Mouse (Mus musculus) embryonic facial prominence, embryonic 10.5 days (tissue): Measurements from ENCODE around the gene Prkn. TPM values are rescaled to one million over a fixed set of nuclear protein-coding genes. Genes with fewer than 3 reads are reported as not detected.

Experiments
- DNase-seq: peaks from one replicate; pipeline ENCODE4 v3.0.0-alpha.2; 2017; ENCODE audit warnings: low spot score
- H3K27ac ChIP-seq: fragments of 300-500 bp; sonication (generic); replicated peaks from 2 replicates; pipeline ENCODE4 v1.5.1; 2016; ENCODE audit warnings: mild to moderate bottlenecking
- H3K27me3 ChIP-seq: fragments of 300-500 bp; sonication (generic); replicated peaks from 2 replicates; pipeline ENCODE4 v1.6.1; 2016; ENCODE audit warnings: low read depth, mild to moderate bottlenecking; ENCODE audit not compliant: poor library complexity, severe bottlenecking
- H3K36me3 ChIP-seq: fragments of 300-500 bp; sonication (generic); replicated peaks from 2 replicates; pipeline ENCODE4 v1.6.1; 2016; ENCODE audit warnings: mild to moderate bottlenecking, moderate library complexity
- H3K4me1 ChIP-seq: fragments of 300-500 bp; sonication (generic); 2 replicates; pipeline ENCODE4 v1.6.1; 2016
- H3K4me3 ChIP-seq: fragments of 300-500 bp; sonication (generic); 2 replicates; pipeline ENCODE4 v1.5.1; 2016; ENCODE audit warnings: mild to moderate bottlenecking, moderate library complexity
- H3K9me3 ChIP-seq: fragments of 300-500 bp; sonication (generic); 2 replicates; pipeline ENCODE4 v1.6.1; 2016; ENCODE audit warnings: mild to moderate bottlenecking
- WGBS: fragments of 180-500 bp; shearing (Covaris S2); methylation state at CpG from one replicate; pipeline ENCODE4 v1.1.7; 2016; 5-methylcytosine and 5-hydroxymethylcytosine counted together
- polyA plus RNA-seq: library from polyadenylated mRNA; unstranded; fragments of >200 nt; fragmentation: Nextera tagmentation; extraction: Ambion mirVana; gene quantifications from 2 replicates; pipeline ENCODE4 v1.2.1, GENCODE M21; 2016

The Prkn gene
- polyA plus RNA-seq, 1 experiment from 2014 or later = 1.1 TPM

- DNase-seq = no peak
- 72% methylated on average over 2 of the region's 2 CpGs for WGBS
- Histone ChIP-seq H3K4me1 (peaks cover 6% of the 10 kb centered on the region), H3K36me3 (no peaks in the 10 kb centered on the region), H3K9me3 (no peaks in the 10 kb centered on the region), H3K27ac (no peak overlapping the region), H3K4me3 (no peak overlapping the region), H3K27me3 (no peaks in the 10 kb centered on the region)
Measured at GRCm38 (mm10) chr17:11876240-11876639, 1036.1 kb downstream of the Prkn start.

- H3K4me3 ChIP-seq = no peak overlapping the region
- H3K27me3 ChIP-seq = no peaks in the 10 kb centered on the region
- peaks cover 5% of the 10 kb centered on the region for H3K4me1 ChIP-seq
- DNase-seq = no peak
- WGBS = 88% methylated on average over 5 of the region's 5 CpGs
- H3K27ac ChIP-seq = no peak overlapping the region
- no peaks in the 10 kb centered on the region for H3K36me3 ChIP-seq
- H3K9me3 ChIP-seq = no peaks in the 10 kb centered on the region
Measured at GRCm38 (mm10) chr17:11881110-11881820, 1041.1 kb downstream of the Prkn start.

DNA sequence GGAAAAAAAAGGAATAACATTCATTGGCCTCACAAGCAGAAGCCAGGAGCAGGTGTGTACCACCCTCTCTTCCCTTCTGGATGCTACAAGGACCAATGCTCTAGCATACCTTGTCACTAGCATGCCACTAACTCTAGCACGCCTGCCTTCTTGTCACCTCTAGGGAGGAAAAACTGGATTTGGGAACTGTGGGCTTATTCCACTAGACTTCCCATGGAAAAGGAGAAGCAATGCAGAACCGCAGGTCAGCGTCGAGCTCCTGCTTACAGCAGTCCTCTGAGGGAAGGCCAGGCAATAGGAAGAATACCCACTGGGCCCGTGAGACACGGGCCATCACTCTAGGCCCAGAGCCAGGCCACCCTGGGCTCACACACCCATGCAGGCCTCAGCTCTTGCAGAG is 1045.4 kb downstream of the Prkn start:
- no peak for DNase-seq
- H3K9me3 ChIP-seq = no peaks in the 10 kb centered on the region
- no peaks in the 10 kb centered on the region for H3K36me3 ChIP-seq
- no peaks in the 10 kb centered on the region for H3K4me1 ChIP-seq
- no peak overlapping the region for H3K4me3 ChIP-seq
- H3K27ac ChIP-seq = no peak overlapping the region
- H3K27me3 ChIP-seq = no peaks in the 10 kb centered on the region
- WGBS = 91% methylated on average over 6 of the region's 6 CpGs

GRCm38 (mm10) chr17:11886963-11887362 is 1046.8 kb downstream of the Prkn start:
- WGBS = 88% methylated on average over 4 of the region's 4 CpGs
- no peak overlapping the region for H3K27ac ChIP-seq
- no peaks in the 10 kb centered on the region for H3K27me3 ChIP-seq
- H3K9me3 ChIP-seq = no peaks in the 10 kb centered on the region
- H3K4me3 ChIP-seq = no peak overlapping the region
- DNase-seq = no peak
- no peaks in the 10 kb centered on the region for H3K4me1 ChIP-seq
- no peaks in the 10 kb centered on the region for H3K36me3 ChIP-seq

GRCm38 (mm10) chr17:11887591-11888205 is 1047.5 kb downstream of the Prkn start:
- no peak overlapping the region for H3K27ac ChIP-seq
- H3K9me3 ChIP-seq = no peaks in the 10 kb centered on the region
- H3K4me1 ChIP-seq = no peaks in the 10 kb centered on the region
- H3K36me3 ChIP-seq = no peaks in the 10 kb centered on the region
- no peaks in the 10 kb centered on the region for H3K27me3 ChIP-seq
- no peak for DNase-seq
- WGBS = 77% methylated on average over 12 of the region's 12 CpGs
- H3K4me3 ChIP-seq = no peak overlapping the region

- Histone ChIP-seq H3K9me3 (no peaks in the 10 kb centered on the region), H3K4me1 (no peaks in the 10 kb centered on the region), H3K4me3 (no peak overlapping the region), H3K36me3 (no peaks in the 10 kb centered on the region), H3K27me3 (no peaks in the 10 kb centered on the region), H3K27ac (no peak overlapping the region)
- no peak for DNase-seq
- 77% methylated on average over 5 of the region's 5 CpGs for WGBS
Measured at GRCm38 (mm10) chr17:11888806-11889205, 1048.6 kb downstream of the Prkn start.

DNA sequence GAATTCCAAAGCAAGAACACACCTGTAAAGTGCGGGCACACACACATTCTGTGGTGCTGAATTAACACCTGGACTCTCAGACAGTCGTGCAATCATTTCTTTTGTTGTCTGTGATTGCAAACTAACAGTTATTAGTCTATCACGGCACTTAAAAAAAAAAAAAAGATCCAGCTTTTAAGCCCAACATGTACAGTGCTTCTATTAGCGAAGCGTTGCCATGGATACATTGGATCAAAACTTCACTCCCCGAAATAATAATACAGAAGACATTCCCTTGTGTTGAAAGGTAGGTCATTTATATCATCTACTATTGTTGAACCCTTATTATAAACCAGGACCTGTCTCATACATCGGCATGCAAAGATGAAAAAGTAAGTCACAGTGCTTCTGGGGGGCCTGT is 1060.1 kb downstream of the Prkn start:
- H3K4me1 ChIP-seq = no peaks in the 10 kb centered on the region
- no peaks in the 10 kb centered on the region for H3K9me3 ChIP-seq
- no peak overlapping the region for H3K4me3 ChIP-seq
- H3K27me3 ChIP-seq = no peaks in the 10 kb centered on the region
- 90% methylated on average over 7 of the region's 7 CpGs for WGBS
- no peak overlapping the region for H3K27ac ChIP-seq
- no peak for DNase-seq
- no peaks in the 10 kb centered on the region for H3K36me3 ChIP-seq

DNA sequence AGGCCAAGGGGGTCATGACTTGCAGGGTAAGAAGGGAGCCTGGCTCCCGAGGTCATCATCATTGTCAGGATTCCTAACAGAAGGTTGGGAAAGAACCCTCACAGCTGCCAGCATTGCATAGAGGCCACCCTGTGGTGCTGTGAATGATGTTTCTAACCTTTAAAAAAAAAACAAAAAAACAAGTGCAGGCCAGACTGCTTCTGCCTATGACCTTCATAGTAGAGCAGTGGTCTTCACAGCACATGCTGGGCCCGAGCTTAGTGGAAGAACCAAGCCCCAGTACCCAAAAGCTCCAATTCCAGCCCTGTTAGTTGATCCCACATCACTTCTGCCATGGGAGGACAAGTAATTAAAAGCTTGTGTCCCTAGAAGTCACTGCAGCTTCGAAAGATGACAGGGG is 1061.5 kb downstream of the Prkn start:
- WGBS = 70% methylated on average over 3 of the region's 3 CpGs
- no peaks in the 10 kb centered on the region for H3K36me3 ChIP-seq
- H3K9me3 ChIP-seq = no peaks in the 10 kb centered on the region
- DNase-seq = no peak
- H3K27me3 ChIP-seq = no peaks in the 10 kb centered on the region
- no peaks in the 10 kb centered on the region for H3K4me1 ChIP-seq
- H3K4me3 ChIP-seq = no peak overlapping the region
- H3K27ac ChIP-seq = no peak overlapping the region

- no peaks in the 10 kb centered on the region for H3K27me3 ChIP-seq
- peak; percentile 43 for DNase-seq
- H3K4me1 ChIP-seq = no peaks in the 10 kb centered on the region
- H3K4me3 ChIP-seq = no peak overlapping the region
- no peaks in the 10 kb centered on the region for H3K9me3 ChIP-seq
- no peaks in the 10 kb centered on the region for H3K36me3 ChIP-seq
- no peak overlapping the region for H3K27ac ChIP-seq
- WGBS = 44% methylated on average over 6 of the region's 6 CpGs
Measured at GRCm38 (mm10) chr17:11903001-11903400, 1062.8 kb downstream of the Prkn start.

DNA sequence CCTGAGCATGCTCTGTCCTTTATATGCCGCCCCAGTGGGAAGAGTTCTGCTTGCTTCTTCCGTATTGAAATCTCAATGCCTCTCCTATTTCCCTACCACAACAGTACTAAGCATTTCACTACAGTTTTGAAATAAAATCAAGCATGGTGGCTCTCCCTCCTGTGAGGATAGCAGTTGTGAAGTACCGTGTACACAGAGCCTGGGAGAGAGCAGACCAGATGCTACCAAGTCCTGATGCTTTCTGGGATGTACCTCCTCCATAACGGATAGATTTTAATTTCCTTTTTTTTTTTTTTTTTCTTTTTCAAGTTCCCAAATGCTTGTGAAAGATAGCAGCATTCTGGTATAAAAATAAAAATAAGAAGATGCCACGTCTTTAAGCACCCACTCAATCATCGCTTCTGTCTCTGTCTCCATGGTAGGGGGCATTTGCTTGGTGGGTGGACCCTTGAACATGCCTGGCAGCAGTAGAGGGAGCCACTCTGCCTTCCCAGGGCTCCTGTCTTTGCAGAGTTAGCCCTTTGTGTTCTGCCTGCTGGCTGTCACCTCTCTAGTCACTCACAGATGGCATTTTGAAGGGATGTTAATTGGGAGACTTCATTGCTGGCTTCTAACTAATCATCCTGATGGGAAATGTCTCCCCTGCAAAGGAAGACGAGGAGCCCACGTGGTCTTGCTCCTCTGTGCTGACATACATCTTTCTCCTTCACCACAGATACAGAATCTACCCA is 1070.6 kb downstream of the Prkn start:
- Histone ChIP-seq H3K27ac (no peak overlapping the region), H3K4me3 (no peak overlapping the region), H3K4me1 (peaks cover 11% of the 10 kb centered on the region), H3K27me3 (peaks cover 52% of the 10 kb centered on the region), H3K36me3 (no peaks in the 10 kb centered on the region), H3K9me3 (no peaks in the 10 kb centered on the region)
- 81% methylated on average over 8 of the region's 8 CpGs for WGBS
- DNase-seq = no peak

GRCm38 (mm10) chr17:11912136-11912535 is 1072.0 kb downstream of the Prkn start:
- H3K27ac ChIP-seq = no peak overlapping the region
- no peaks in the 10 kb centered on the region for H3K9me3 ChIP-seq
- DNase-seq = no peak
- no peaks in the 10 kb centered on the region for H3K36me3 ChIP-seq
- WGBS = 69% methylated on average over 4 of the region's 4 CpGs
- H3K4me3 ChIP-seq = no peak overlapping the region
- peaks cover 11% of the 10 kb centered on the region for H3K4me1 ChIP-seq
- H3K27me3 ChIP-seq = peaks cover 56% of the 10 kb centered on the region

GRCm38 (mm10) chr17:11912872-11913365 is 1072.7 kb downstream of the Prkn start:
- Histone ChIP-seq H3K36me3 (no peaks in the 10 kb centered on the region), H3K4me3 (peak overlapping the region; percentile 45), H3K27me3 (peaks cover 63% of the 10 kb centered on the region), H3K27ac (no peak overlapping the region), H3K9me3 (no peaks in the 10 kb centered on the region), H3K4me1 (peaks cover 11% of the 10 kb centered on the region)
- WGBS = 1% methylated on average over 19 of the region's 19 CpGs
- DNase-seq = peak; percentile 57

- Histone ChIP-seq H3K27me3 (peaks cover 63% of the 10 kb centered on the region), H3K4me1 (peaks cover 11% of the 10 kb centered on the region), H3K27ac (no peak overlapping the region), H3K4me3 (peak overlapping the region; percentile 45), H3K36me3 (no peaks in the 10 kb centered on the region), H3K9me3 (no peaks in the 10 kb centered on the region)
- no peak for DNase-seq
- WGBS = 15% methylated on average over 8 of the region's 8 CpGs
Measured at GRCm38 (mm10) chr17:11913620-11914019, 1073.4 kb downstream of the Prkn start.
